Mouse (Mus musculus): ENCODE data around the gene Klf12. TPM values are rescaled to one million over a fixed set of nuclear protein-coding genes. Genes with fewer than 3 reads are reported as not detected.
A peak's percentile ranks its signal among the peaks of the same experiment; 100 is the strongest.

Klf12 gene
- 10 to 100 TPM; 12.0 to 14.1 TPM for total RNA-seq (2021)
- long read RNA-seq, experiment 1, full-length matches to known transcripts: 1 of 1 reads
- long read RNA-seq, experiment 1, partial matches to known transcripts: 0 of 1 reads
- long read RNA-seq, experiment 1, other reads (novel, unspliced or antisense): 0 of 1 reads
- long read RNA-seq, experiment 2, partial matches to known transcripts: 0 of 1 reads
- long read RNA-seq, experiment 2, other reads (novel, unspliced or antisense): 1 of 1 reads

DNA sequence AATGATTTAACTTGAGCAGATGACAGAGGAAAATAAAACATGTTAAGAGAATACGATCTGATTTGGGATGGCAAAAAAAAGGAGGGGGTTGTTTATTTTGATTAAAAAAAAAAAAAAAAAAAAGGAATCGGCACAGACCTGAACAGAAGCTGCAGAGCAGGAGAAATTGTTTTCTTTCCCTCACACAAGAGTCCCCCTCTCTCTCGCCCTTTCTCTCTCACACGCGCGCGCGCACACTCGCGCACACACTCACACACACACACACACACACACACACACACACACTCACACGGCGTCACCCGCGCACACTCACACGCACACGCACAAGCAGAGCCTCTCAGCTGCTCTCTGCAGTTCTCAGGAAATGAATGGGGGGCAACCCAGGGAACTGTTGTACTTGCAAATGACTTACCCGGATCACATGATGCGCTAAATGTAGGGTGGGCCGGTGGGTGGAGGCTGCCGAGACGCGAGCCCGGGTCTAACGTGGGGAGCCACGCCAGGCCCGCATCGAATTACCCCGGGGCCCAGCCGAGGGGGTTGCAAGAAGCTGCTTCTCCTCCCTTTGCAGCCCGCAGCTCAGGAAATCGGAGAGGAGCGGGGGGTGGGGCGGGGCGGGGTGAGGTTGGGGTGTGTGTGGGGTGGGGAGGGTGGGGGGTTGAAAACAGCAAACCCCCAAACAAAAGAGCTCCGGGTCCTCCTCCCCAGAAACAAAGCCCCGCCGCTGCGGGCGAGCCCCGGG, at the start of gene Klf12:
TSS of gene Klf12 (minus strand) at position 561 of the 742 bp plus-strand sequence.
- DNase-seq (ENCODE audit: low spot score): peak; percentile 69

DNA sequence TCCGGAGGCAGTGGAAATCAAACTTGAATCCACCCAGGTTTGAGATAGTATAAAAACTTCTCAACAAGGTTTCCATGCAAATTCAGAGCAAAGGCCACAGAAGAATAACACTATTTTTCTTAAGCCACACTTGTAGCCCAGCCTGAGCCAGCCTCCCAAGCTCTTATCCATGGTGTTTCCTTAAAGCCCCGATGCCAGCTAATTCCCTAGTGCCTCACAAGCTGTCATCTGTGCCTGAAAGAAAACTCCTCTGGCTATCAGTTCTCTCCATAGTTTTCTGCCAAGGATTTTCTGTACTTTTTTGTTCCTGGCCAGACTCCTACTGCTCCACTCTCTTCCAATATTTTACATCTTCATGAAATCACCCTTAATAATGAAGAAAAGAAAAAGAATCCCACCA, 48.9 kb upstream of the Klf12 start:
- peak; percentile 21 for DNase-seq (ENCODE audit: low spot score)

DNA sequence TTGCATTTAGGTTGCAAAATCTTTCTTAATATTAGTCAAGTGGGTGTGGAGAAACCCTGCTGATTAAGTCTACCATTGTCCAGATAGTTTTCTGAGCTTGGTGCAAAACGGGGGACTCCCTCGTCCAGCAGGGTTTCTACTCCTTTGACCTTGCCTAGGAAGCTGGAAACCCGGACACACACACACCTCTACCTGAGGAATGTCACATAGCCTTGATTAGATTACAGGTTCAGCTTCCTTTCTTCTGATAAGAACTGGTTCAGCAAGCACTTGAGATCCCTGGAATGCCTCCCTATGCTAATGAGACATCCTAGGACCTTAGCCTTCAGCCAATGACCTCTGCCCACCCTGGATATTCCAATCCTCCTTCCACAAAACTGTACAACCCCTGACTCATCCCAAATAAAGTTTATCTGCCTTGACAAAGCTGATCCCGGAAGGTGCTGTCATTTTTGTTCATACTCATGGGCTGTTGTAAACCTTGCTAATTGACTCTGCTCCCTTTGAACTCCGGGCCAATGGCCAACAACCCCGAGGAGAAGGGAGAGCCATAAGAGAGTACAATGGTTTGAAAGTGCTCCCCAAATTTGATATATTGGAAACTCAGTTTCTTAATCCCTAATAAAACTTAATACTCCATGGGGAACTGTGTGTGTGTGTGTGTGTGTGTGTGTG, 44.3 kb upstream of the Klf12 start:
- no peak for DNase-seq (ENCODE audit: low spot score)

DNA sequence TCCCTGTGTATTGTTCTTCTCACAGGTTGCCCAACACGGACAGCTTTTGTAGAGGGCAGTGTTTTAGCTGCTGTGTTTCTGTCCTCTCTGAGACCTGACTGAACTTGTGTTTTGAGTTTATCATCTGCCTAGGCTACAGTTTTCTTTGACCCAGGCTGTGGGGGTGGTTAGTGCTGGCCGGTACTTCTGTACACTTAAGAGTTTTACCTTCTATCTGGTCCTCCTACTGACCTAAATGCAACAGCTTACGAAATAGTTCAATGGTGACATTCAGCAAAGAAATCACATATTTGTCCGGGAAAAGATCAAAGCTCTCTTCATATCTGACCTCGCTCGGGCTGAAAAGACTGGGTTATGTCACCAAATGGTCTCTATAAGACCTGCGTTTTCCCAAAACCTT, 39.8 kb upstream of the Klf12 start:
- no peak for DNase-seq (ENCODE audit: low spot score)

DNA sequence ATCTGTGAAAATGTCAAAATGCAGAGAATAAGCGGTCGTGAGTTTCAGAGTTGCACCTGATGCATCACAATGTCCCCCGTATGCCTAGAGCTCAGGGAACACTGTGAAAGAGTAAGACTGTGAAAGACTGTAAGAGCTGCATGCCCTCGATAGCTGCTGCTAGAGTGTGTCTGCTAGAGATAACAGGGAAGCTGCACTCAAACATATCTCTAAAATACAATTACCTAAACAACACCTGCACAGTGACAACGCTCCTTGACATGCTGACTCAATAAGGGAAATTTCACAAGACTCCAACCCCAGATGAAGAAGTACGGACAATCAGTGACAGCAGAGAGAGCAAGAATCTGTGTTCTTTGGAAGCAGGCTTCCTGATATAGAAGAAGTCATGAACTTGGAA, 37.5 kb upstream of the Klf12 start:
- no peak for DNase-seq (ENCODE audit: low spot score)

DNA sequence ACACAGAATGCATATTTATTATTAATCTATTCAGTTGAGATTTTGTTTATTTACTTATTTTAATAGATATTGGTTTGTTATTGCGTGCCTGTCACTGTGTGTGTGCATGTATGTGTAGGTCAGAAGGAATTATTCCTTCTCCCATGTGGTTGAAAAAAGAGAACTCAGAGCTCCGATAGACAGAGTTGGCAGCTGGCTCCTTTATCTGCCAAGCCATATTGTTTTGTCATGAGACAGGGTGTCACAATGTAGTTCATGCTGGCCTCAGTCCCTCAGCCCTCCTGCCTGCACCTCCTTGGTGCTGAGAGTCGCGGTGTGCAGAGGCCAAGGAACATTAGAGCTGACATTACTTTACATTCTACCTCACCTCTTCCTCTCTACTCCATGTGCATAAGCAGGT, 32.3 kb upstream of the Klf12 start:
- no peak for DNase-seq (ENCODE audit: low spot score)

DNA sequence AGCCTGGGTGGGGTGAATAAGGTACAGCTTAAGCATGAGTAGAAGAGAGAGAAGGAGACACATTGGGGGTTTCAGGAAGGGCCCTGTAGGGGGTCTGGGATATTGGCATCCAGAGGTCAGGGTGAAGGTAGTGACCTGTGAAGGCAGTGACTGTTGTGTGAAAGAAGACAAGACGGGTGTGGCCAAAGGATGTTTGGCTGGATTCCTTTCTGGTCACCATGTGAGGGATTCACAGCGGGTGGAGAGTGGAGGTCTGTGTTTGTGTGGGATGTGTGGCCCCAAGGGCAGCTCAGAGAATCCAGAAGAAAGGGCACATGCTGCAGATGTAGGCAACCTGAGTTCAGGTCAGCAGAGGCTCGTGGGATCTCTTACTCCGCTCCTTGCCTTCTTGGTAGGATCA, 29.6 kb upstream of the Klf12 start:
- DNase-seq (ENCODE audit: low spot score): no peak

DNA sequence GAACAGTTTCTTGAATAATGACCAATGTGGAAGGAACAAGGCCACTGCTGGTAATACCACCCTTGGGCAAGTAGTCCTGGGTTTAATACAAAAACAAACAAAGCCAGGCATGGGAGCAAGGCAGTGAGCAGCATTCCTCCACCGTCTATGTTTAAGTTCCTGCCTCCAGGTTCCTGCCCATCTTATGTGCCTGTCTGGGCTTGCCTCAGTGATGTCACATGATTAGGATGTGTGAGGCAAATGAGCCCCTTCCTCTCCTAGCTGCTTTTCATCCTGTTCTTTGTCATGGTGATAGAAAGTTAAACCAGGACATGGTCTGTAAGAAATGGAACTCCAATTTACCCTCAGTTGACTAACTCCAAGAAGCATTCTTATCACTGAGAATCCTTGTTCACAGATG, 16.4 kb upstream of the Klf12 start:
- no peak for DNase-seq (ENCODE audit: low spot score)

DNA sequence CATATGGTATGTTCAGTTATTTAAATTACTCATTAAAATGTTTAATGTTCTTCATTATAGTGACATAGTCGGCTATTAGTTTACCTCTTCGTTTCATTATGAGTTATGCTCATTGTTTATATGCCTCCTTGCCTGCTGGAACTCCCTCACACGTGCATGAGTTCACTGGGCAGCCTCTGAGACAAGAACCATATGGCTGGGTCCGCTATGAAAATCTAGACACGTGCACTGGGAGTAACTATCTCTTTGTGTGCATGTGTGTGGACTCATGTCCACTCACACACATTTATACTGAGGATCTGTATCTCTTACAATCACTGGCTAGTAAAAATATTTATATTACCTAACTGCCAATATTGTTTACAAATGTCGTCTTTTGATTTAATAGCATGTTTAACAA, 14.4 kb upstream of the Klf12 start:
- DNase-seq (ENCODE audit: low spot score): no peak

DNA sequence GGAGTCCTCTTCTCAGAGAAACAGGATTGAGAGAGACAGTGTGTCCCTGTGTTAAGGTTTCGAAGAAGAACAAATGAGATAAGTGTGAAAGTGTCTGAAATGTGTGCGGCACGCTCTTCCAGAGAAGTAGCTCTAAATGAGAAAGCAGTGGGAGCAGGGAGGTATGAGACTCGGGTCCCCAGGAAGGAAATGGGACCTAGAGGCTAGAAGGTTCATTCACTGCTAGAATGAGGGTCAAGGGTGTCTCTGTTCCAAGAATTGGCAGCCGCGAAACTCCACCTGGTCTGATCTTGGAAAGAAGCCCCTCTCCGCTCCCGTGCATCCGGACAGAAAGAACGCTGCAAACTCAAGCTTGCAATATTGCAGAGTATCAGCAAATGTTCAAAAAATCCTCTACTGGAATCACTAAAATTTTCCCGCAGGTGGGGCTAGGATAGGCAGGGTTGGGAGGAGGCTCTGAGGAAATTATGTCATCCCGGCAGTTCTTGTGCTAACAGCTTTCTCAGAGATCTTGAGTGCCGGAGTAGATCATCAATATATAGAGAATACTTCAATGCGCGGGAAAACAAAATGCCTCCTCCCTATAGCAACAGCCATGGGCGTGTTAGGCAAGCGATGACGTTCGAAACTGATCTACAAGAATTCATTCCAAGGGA, 2.2 kb upstream of the Klf12 start:
- DNase-seq (ENCODE audit: low spot score): peak; percentile 5

DNA sequence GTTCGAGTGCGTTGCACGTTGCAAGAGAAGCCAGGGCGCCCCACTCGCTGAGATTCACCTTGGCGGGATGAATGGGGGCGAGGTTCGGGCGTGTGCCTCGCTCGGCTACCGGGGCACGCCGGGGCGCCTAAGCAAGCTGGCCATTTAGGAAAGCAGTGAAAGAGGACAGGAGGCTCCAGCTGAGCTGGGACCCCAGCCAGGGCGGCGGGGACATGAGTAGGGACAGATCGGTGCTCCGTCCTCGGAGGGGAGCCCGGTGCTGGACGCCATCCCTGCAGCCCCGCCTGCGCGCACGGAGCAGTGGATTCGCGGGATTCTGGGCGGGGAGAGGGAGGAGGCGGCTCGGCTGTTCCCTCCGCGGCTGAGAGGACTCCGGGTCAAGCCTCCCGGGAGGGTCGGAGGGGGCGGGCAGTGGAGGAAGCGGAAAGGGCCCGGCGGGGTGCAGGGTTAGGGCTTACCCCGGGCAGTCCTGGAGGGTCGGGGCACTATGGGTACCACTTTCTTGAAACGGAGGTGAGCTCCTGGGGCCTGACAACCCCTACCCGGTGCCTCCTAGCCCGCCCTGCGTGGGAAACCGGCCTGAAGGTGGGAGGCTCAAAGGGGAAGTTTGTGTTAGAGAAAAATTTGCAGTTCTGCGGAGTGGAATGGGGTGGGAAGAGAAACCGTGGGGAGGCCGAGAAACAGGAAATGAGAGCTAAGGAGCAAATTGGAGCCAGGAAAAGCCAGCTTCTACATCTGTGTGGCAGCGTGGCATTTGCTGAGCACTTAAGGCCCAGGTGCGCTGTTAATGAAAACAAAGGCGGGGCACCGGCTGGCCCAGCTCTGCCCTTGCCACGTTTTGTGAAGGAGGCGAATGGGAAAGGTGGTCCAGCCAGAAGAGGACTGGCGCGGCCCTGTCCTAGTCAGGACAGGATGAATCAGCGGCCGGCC, 1.4 kb upstream of the Klf12 start:
- DNase-seq (ENCODE audit: low spot score): peak; percentile 87

DNA sequence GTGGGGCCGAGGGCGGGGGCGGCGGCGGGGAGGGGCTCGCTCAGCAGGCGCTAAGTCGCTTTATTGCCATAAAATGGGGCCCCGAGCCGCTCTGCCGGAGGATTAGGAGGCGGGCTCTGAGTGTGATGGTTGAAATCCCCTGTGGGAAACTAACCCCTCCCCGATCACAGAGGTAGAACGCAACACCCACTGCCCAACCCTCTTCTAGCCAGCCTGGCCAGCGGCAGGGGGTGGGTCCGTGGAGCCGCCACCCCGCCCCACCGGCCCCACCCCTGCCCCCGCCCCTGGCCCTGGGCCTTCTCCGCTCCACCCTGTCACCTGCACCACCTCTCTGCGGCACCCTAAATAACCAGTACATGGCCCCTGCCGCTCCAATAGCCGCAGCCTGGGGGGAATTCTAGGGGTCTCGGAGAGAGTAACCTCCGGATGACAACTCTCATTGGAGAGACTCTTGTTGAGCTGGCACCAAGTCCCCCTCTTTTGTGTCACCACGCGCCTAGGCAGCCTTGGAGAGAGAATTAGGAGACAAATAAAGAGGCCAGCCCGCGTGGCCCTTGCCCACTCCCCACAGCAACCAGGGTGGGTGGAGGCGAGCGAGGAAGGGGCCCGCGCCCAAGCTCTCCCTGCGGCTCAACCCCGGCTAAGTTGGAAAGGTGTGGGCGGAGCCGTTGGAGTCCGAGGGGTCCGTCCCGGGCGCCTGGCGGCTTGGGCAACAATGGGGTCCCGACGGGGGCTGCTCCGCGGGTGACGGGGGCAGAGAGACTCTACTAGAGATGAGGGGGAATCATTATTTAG, 579 bp upstream of the Klf12 start:
- DNase-seq (ENCODE audit: low spot score): peak; percentile 74

DNA sequence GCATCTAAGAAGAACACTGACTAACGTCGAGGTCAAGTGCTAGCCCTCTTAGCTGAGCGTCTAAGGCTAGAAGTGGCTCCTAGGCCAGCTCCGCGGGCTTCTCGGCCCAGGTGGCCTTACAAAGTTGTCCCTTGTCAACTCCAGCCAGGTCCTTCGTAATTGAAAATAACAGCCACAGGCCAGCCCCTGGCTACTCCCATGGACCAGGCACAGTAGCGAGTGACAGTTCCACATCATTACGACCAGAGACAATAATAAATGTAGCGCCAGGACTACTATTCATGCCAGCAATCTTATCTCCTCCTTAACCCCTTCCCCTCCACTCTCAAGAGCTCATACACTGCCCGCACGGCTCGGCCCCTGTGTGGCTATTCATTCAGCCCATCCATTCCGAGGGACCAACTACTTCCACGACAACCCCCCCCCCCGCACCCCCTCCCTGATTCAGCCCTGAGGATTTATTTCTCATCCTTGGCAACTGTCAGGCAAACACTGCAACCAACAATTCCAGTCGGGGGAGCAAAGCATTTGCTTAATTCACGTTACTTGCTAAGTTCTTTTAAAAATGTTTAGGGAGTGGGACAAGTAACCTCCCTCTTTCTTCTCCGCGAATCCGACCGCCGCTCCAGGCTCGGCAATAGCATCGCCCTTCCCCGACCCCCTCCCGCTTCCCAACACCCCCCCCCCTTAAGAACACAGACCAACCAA, 914 bp downstream of the Klf12 start:
- peak; percentile 24 for DNase-seq (ENCODE audit: low spot score)

DNA sequence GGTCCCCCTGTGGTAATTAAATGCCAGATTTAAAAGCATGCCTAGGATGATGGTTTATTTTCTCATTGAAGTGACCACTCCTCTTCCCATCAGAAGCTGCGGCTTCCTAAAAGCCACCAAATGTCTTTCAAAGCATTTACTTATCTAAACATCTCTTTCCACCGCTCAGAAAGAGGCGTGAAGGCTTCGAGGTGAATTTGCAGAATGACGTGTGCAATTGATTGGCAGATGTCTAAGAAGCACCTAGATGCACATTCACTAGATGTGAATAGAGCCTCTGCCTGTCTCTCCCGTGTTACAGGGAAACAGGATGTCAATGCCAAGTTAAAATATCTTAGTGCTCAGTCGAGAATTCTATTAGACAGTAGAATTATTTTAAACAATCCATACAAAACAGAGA, 1.8 kb downstream of the Klf12 start:
- DNase-seq (ENCODE audit: low spot score): no peak

DNA sequence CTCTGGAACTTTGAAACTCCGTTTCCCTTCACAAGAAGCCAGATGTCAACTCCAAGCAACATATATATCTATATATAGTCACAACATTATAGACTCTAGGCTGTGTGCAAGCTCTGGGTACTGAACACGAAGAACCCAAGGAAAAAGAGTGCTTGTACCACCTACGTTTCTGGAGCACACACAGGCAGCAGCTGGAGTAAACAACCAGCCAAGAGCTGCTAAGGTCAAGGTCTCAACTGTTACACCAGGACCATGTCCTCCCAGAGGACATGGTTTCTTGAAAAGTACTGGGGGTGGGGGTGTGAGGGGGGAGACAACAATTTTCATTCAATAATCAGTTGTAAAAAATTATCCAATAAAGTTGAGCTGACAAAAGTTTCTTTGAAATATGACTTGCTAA, 2.7 kb downstream of the Klf12 start:
- DNase-seq (ENCODE audit: low spot score): no peak

DNA sequence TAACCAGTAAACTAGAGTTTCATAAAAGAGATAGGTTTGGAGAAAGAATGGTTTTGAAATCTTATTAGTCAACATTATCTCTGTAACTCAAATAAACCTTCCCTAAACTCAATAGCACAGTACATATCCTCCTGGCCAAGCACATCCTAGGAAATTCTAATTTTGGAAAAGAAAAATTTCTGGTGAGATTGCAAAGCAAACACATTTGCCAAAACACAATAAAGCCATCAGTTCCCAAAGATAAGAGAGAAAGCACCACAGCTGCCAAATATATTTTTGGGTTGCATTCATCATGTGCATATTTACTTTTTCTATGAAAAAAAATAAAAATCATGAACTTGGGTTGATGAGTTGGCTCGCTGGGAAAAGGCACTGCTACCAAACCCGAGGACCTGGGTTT, 10.3 kb downstream of the Klf12 start:
- no peak for DNase-seq (ENCODE audit: low spot score)

DNA sequence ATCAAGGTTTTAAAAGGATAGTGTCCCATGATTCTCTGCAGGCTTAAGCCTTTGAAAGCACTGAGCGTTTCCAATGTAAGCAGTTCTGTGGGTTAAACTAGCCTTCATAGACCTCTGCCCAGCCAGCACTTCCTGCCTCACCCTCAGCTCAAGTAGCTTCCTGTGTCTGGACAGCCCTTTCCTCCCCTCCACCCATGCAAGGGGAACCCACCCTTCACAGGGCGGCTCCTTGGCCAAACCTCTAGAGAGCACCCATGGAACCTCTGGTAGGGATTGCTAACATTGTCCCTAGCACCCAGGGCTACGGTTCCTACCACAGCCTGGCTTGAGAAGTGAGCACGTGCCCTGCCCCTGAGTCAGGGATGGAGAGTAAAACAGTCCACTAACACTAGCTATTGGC, 23.9 kb downstream of the Klf12 start:
- DNase-seq (ENCODE audit: low spot score): no peak

DNA sequence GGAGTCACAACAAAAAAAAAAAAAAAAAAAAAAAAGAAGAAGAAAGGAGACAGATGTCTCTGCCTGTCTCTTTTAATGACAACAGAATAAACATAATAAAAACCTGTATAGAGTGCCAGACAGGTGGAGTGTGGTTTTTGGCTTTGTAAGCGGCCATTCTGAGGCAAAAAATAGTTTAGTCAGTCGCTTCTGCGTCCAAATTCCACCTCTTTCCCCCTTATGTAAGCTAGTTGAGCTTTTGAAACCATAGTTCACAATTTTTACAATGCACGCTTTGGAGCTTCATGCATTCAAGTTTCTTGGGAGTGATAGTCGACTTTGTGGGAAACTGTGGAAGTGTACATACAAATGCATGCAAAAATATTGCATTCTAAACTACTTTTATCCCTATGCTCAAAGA, 41.4 kb downstream of the Klf12 start:
- DNase-seq (ENCODE audit: low spot score): no peak

DNA sequence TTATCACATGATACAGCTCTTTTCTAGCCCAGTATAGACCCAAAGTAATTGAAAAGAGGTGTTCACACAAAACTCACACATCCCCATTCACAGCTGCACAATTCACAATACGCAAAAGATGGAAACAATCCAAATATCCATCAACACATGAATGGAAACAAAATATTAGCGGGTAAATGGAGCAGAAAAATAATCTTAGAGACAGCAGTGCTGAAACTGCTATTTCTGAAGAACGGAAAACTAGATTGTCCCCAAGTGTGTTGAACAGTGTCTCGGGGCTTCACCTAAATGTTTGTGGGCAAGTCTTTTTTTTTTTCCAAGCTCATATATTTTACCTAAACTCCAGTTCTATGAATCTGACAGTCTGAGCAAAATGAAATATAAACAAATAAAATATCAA, 44.6 kb downstream of the Klf12 start:
- no peak for DNase-seq (ENCODE audit: low spot score)

DNA sequence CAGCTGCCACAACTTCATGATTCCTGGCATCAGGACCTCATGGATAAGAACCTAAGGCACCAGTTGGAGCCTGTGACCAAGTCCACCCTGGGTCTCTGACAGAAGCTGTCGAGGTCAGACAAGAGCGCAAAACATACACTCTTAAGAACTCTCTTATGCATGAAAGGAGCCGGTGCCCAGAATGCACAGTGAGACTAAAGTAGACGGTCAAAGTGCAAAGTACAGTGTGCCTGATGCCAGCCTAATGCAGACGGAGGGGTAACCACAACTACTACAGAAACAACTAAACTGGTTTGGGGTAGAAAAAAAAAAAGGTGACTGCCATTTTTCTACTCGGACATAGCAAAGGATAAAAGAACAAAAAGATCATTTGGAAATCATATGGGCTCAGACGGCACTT, 47.7 kb downstream of the Klf12 start:
- no peak for DNase-seq (ENCODE audit: low spot score)
